Mouse (Mus musculus) limb, embryonic 14.5 days (tissue): ENCODE results near the gene Fkbp6. TPM values are rescaled to one million over a fixed set of nuclear protein-coding genes. Genes with fewer than 3 reads are reported as not detected.

ENCODE experiments used
- ATAC-seq: fragments of 200-750 bp; cut with Nextera tagmentation; 2 replicates; pipeline ENCODE4 v1.8.0; 2017; ENCODE audit warnings: low read depth, moderate number of reproducible peaks, moderate TSS enrichment; ENCODE audit not compliant: low FRiP score
- DNase-seq: peaks from one replicate; pipeline ENCODE4 v3.0.0-alpha.2; 2015; ENCODE audit warnings: low spot score
- H3K27ac ChIP-seq: fragments of 300-500 bp; sonication (generic); replicated peaks from 2 replicates; pipeline ENCODE4 v1.5.1; 2014; ENCODE audit warnings: low read depth, mild to moderate bottlenecking, low read length, moderate library complexity, mixed read lengths
- H3K27me3 ChIP-seq: fragments of 300-500 bp; sonication (generic); 2 replicates; pipeline ENCODE4 v1.6.1; 2014; ENCODE audit warnings: low read length, mixed read lengths; ENCODE audit not compliant: control insufficient read depth, insufficient read depth
- H3K36me3 ChIP-seq: fragments of 300-500 bp; sonication (generic); 2 replicates; pipeline ENCODE4 v1.6.1; 2014; ENCODE audit warnings: mild to moderate bottlenecking, low read length, moderate library complexity, mixed read lengths; ENCODE audit not compliant: control insufficient read depth, insufficient read depth
- H3K4me1 ChIP-seq: fragments of 300-500 bp; sonication (generic); 2 replicates; pipeline ENCODE4 v1.6.1; 2014; ENCODE audit warnings: antibody characterized with exemption, low read length, mixed read lengths; ENCODE audit not compliant: control insufficient read depth, insufficient read depth
- H3K4me2 ChIP-seq: fragments of 300-500 bp; sonication (generic); replicated peaks from 2 replicates; pipeline ENCODE4 v1.6.1; 2014; ENCODE audit warnings: low read depth, mild to moderate bottlenecking, low read length, moderate library complexity; ENCODE audit not compliant: severe bottlenecking
- H3K4me3 ChIP-seq: fragments of 300-500 bp; sonication (generic); replicated peaks from 2 replicates; pipeline ENCODE4 v1.5.1; 2014; ENCODE audit warnings: low read length
- H3K9ac ChIP-seq: fragments of 300-500 bp; sonication (generic); 2 replicates; pipeline ENCODE4 v1.6.1; 2014; ENCODE audit warnings: mild to moderate bottlenecking, low read depth, low read length, moderate library complexity; ENCODE audit not compliant: severe bottlenecking
- H3K9me3 ChIP-seq: fragments of 300-500 bp; sonication (generic); 2 replicates; pipeline ENCODE4 v1.6.1; 2016; ENCODE audit warnings: low read length; ENCODE audit not compliant: control insufficient read depth
- POLR2A ChIP-seq: fragments of 200-500 bp; IDR thresholded peaks from 2 replicates; pipeline ENCODE4 v1.8.0; 2012; ENCODE audit warnings: inconsistent platforms, mild to moderate bottlenecking, moderate library complexity, borderline replicate concordance; ENCODE audit not compliant: insufficient read depth, insufficient read length; ENCODE audit errors: extremely low read depth
- WGBS: fragments of 180-500 bp; shearing (Covaris S2); extraction: QIAGEN DNeasy Blood & Tissue Kit; methylation state at CpG from one replicate; pipeline ENCODE4 v1.1.7; 2014; 5-methylcytosine and 5-hydroxymethylcytosine counted together
- polyA plus RNA-seq, 2 experiments: library from polyadenylated mRNA; depleted of rRNA in 1 of 2; stranded (reverse) in 1 of 2; unstranded in 1 of 2; fragments of >200 nt; fragmentation: Nextera tagmentation in 1 of 2; extraction: Ambion mirVana in 1 of 2; gene quantifications; 2 replicates each; pipeline versions ENCODE4 v1.2.1 to v1.2.3; 2012 to 2014

The Fkbp6 gene
- polyA plus RNA-seq, 2 experiments: 0.06 TPM; not detected in 1

DNA sequence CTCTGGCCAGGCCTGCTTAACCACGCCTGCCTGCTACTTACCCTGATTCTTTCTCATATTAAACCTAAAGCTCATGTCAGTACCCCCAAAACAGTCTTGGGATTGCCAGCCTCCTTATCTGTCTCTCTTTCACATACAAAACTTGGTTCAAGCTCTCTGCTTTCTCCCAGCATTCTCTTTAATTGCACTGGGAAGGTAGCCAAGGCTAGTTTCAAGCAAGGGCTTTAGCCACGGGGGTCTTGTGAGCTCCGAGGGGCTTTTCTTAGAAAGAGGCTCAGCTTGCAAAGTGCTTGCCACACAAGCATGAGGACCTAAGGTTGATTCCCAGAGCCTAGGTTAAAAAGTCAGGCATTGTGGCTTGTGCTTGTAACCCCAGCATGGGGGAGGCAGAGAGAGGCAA lies 64.6 kb downstream of the Fkbp6 start:
- Histone ChIP-seq H3K36me3 (no peaks in the 10 kb centered on the region), H3K4me3 (no peak overlapping the region), H3K9me3 (no peaks in the 10 kb centered on the region), H3K4me2 (no peak overlapping the region), H3K27me3 (no peaks in the 10 kb centered on the region), H3K27ac (no peak overlapping the region), H3K4me1 (peaks cover 7% of the 10 kb centered on the region), H3K9ac (no peak overlapping the region)
- WGBS: 45% methylated on average over 3 of the region's 3 CpGs
- ATAC-seq (no peak), DNase-seq (no peak)
- no peak for TF ChIP-seq POLR2A

DNA sequence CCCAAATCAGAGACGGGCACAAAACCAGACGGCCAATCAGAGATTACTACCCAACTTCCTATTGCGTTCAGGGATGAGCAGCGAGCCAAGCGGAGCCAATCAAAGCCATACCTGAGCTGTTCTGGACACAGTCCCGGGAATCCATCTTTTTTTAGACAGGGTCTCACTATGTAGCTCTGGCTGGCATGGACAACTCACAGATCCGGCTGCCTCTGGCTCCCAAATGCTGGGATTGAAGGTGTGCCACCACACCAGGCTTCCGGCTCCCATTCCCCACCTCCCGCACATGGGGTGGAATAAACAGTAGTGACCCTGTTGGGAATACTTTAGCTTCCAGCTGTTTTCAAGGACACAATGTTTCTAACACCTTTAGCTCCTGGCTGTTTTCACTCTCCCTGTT lies 69.6 kb downstream of the Fkbp6 start:
- no peak; the same call in 1 of the 2 replicates for ATAC-seq
- Histone ChIP-seq H3K27ac (peak overlapping the region; percentile 33; the same call in 1 of the 2 replicates), H3K9ac (no peak overlapping the region; the same call in 1 of the 2 replicates), H3K4me2 (no peak overlapping the region), H3K9me3 (no peaks in the 10 kb centered on the region), H3K4me1 (peaks cover 24% of the 10 kb centered on the region), H3K36me3 (no peaks in the 10 kb centered on the region), H3K27me3 (no peaks in the 10 kb centered on the region), H3K4me3 (no peak overlapping the region)
- DNase-seq: no peak
- WGBS: 47% methylated on average over 9 of the region's 9 CpGs
- no peak for TF ChIP-seq POLR2A

DNA sequence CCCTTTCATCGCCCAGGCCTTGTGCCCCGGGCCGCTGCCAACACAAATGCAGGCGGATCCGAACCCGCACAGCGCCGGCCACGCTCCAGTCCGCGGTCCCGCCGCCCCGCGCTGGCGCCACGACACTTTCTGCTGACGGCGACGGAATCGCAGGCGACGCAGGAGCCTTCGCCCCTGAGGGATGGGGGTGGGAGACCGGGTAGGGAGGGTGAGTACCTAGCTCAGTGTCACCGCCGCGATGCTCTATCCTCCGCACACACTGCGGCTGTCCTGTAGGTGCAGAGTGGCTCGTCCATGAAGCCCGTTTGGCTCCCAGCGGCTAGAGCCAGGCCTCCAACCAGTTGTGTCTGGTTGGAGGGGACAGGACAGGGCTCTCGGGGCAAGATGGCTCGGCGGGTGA lies 73.2 kb downstream of the Fkbp6 start:
- no peak for ATAC-seq
- peak overlapping the region; percentile 40 for H3K4me2 ChIP-seq
- H3K4me3 ChIP-seq: peak overlapping the region; percentile 21
- H3K9ac ChIP-seq: peak overlapping the region; percentile 40
- no peaks in the 10 kb centered on the region for H3K27me3 ChIP-seq
- H3K36me3 ChIP-seq: no peaks in the 10 kb centered on the region
- no peak for DNase-seq
- H3K9me3 ChIP-seq: no peaks in the 10 kb centered on the region
- WGBS: 3% methylated on average over 36 of the region's 36 CpGs
- peaks cover 40% of the 10 kb centered on the region for H3K4me1 ChIP-seq
- peak overlapping the region; percentile 68 for H3K27ac ChIP-seq
- TF ChIP-seq POLR2A: no peak

DNA sequence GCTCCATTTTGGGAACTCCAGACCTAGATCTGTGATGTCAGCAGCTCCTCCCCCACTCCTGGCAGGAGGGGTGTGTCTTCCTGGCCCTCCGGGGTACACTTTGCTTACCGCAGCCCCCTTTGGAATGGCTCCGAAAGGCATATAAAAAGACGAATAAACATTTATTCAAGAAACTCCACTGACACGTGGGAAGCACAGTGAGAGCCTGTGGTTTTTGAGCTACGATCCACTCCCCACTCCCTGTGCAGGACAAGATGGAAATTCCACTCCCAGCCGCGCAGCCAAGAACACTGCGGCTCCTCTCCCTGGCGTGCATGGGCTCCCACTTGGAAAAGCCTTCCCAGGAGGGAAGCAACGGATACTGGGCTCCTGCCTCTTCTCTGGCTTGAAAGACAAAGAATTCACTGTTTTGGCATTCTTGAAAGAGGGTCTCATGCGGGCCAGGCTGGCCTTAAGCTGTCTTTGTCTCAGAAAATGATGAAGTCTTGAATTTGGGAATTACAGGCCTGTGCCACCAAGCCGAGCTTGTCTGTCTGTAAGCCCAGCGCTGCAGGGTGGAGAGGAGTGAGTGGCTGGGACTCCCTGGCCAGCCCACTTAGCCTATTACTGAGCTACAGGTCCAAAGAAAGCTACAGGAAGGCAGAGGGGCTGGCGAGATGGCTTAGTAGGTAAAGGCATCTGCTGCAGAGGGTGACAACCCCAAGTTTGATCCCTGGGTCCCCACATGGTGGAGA lies 75.0 kb downstream of the Fkbp6 start:
- Histone ChIP-seq H3K36me3 (no peaks in the 10 kb centered on the region), H3K4me1 (peaks cover 29% of the 10 kb centered on the region), H3K4me3 (peak overlapping the region; percentile 4; the same call in 1 of the 2 replicates), H3K27ac (peak overlapping the region; percentile 93), H3K9ac (peak overlapping the region; percentile 38), H3K4me2 (peak overlapping the region; percentile 35), H3K9me3 (no peaks in the 10 kb centered on the region), H3K27me3 (no peaks in the 10 kb centered on the region)
- ATAC-seq: peak; percentile 75
- 17% methylated on average over 15 of the region's 15 CpGs for WGBS
- peak; percentile 60 for DNase-seq
- TF ChIP-seq POLR2A: no peak

DNA sequence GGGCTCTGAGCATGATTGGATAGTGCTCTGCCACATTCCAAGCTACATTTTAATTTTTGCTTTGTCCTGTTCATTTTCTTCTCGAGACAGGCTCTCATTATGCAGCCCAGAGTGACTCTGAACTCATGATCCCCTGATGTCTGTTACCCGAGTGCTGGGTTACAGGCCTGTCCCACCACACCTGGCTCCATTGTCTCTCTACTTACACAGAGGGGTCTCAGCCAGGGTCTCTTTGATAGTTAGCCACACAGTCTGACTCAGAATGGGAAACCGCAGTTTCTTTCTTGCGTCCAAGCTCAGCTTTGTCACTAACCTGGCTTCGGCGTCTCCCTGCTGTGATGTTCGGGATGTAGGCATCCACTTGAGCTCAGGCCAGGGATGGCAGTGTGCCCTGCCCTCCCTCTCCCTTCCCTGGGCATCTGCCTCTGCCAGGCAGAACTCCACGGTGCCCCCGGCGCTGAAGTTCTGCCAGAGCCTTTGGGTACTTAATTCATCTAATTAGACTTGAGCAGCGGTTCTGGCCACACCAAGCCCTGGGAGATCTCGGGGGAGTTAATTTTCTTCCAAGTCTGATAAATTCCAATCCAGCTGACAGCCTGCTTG lies 78.2 kb downstream of the Fkbp6 start:
- no peaks in the 10 kb centered on the region for H3K27me3 ChIP-seq
- peaks cover 26% of the 10 kb centered on the region for H3K4me1 ChIP-seq
- no peak for TF ChIP-seq POLR2A
- WGBS: 59% methylated on average over 12 of the region's 12 CpGs
- H3K9ac ChIP-seq: 0 out of 2 replicates have a peak overlapping the region, but pooled peaks have one; percentile 4
- ATAC-seq (no peak), DNase-seq (no peak)
- no peaks in the 10 kb centered on the region for H3K36me3 ChIP-seq
- H3K4me3 ChIP-seq: no peak overlapping the region
- H3K27ac ChIP-seq: peak overlapping the region; percentile 38; the same call in 1 of the 2 replicates
- H3K4me2 ChIP-seq: no peak overlapping the region
- no peaks in the 10 kb centered on the region for H3K9me3 ChIP-seq
